Mouse (Mus musculus): Measurements from ENCODE around the gene Bmpr1b. TPM values are rescaled to one million over a fixed set of nuclear protein-coding genes. Genes with fewer than 3 reads are reported as not detected.

Gene Bmpr1b
- polyA plus RNA-seq, 1 experiment = 0.25 TPM

DNA sequence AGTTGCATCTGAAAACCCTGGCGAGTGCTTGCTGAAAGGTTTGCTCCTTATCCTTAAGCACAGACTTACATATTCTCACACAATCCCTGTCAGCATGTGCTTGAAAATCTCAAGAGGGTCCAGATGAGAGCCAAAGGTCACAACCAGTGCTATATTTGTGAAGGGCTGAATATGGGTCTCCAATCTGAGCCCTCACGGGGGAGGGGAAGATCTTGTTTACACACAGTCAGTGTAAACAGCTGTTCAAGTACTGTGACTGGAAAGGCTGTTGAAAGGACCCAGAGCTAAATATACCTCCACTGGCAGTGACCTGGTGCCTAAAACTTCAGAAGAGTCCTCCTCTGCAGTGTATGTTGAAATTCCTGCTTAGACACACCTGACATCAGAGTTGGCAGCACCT lies 43.7 kb downstream of the Bmpr1b start:
- no peak overlapping the region for H3K9ac ChIP-seq (ENCODE audit: low read depth, poor library complexity, severe bottlenecking)

DNA sequence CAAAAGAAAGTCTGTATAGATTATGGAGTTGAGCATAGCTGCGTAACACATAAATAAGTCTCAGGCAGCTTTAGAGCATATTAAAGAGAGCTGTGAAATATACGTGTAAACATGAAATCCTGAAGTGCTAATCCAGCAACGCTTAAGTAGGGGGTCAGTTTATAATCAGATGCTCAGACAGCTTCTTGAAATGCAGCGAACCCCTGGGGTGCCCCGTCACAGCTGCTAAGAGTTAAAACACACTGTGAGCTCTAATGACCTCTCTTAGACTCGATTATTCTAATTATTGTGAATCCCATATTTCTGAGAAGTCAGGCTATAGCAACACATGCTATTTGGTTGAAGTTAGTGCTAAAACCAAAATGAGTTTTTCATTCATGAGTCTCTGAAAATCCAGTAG lies 45.0 kb downstream of the Bmpr1b start:
- no peak overlapping the region for H3K9ac ChIP-seq (ENCODE audit: low read depth, poor library complexity, severe bottlenecking)
- no peaks in the 10 kb centered on the region for H3K4me1 ChIP-seq (ENCODE audit: control insufficient read depth, insufficient read depth, low read length)
- H3K36me3 ChIP-seq (ENCODE audit: control insufficient read depth, insufficient read depth, low read length, poor library complexity, severe bottlenecking) = no peaks in the 10 kb centered on the region
- no peaks in the 10 kb centered on the region for H3K9me3 ChIP-seq (replicated peaks; ENCODE audit: control insufficient read depth, insufficient read depth, low read length, poor library complexity, severe bottlenecking)
- H3K27me3 ChIP-seq (ENCODE audit: control insufficient read depth, insufficient read depth, low read length, poor library complexity, severe bottlenecking) = no peaks in the 10 kb centered on the region; the same call in 1 of the 2 replicates
- no peak overlapping the region for H3K27ac ChIP-seq (ENCODE audit: insufficient read depth, low read length)
- TF ChIP-seq POLR2A (IDR thresholded peaks at IDR 0.05; ENCODE audit: insufficient read depth, low read length) (no peak), EP300 (IDR thresholded peaks at IDR 0.05; ENCODE audit: insufficient read depth, low read depth, low read length) (no peak), CTCF (IDR thresholded peaks at IDR 0.05; ENCODE audit: low read depth, low read length) (no peak)
- H3K4me3 ChIP-seq (ENCODE audit: low read depth, low read length) = no peak overlapping the region

More for the DNA sequence above, 43.7 kb downstream of the Bmpr1b start:
- TF ChIP-seq CTCF (IDR thresholded peaks at IDR 0.05; ENCODE audit: low read depth, low read length) (no peak), EP300 (IDR thresholded peaks at IDR 0.05; ENCODE audit: insufficient read depth, low read depth, low read length) (no peak), POLR2A (IDR thresholded peaks at IDR 0.05; ENCODE audit: insufficient read depth, low read length) (no peak)
- no peak overlapping the region for H3K27ac ChIP-seq (ENCODE audit: insufficient read depth, low read length)
- H3K4me3 ChIP-seq (ENCODE audit: low read depth, low read length) = no peak overlapping the region
- H3K4me1 ChIP-seq (ENCODE audit: control insufficient read depth, insufficient read depth, low read length) = no peaks in the 10 kb centered on the region
- H3K27me3 ChIP-seq (ENCODE audit: control insufficient read depth, insufficient read depth, low read length, poor library complexity, severe bottlenecking) = no peaks in the 10 kb centered on the region; the same call in 1 of the 2 replicates
- no peaks in the 10 kb centered on the region for H3K9me3 ChIP-seq (replicated peaks; ENCODE audit: control insufficient read depth, insufficient read depth, low read length, poor library complexity, severe bottlenecking)
- no peaks in the 10 kb centered on the region for H3K36me3 ChIP-seq (ENCODE audit: control insufficient read depth, insufficient read depth, low read length, poor library complexity, severe bottlenecking)

GRCm38 (mm10) chr3:142122376-142122775 lies 46.8 kb downstream of the Bmpr1b start:
- H3K9ac ChIP-seq (ENCODE audit: low read depth, poor library complexity, severe bottlenecking) = no peak overlapping the region
- H3K36me3 ChIP-seq (ENCODE audit: control insufficient read depth, insufficient read depth, low read length, poor library complexity, severe bottlenecking) = no peaks in the 10 kb centered on the region
- no peaks in the 10 kb centered on the region for H3K4me1 ChIP-seq (ENCODE audit: control insufficient read depth, insufficient read depth, low read length)
- H3K27me3 ChIP-seq (ENCODE audit: control insufficient read depth, insufficient read depth, low read length, poor library complexity, severe bottlenecking) = no peaks in the 10 kb centered on the region; the same call in 1 of the 2 replicates
- no peak overlapping the region for H3K4me3 ChIP-seq (ENCODE audit: low read depth, low read length)
- H3K27ac ChIP-seq (ENCODE audit: insufficient read depth, low read length) = no peak overlapping the region
- no peak for TF ChIP-seq EP300 (IDR thresholded peaks at IDR 0.05; ENCODE audit: insufficient read depth, low read depth, low read length)
- TF ChIP-seq CTCF (IDR thresholded peaks at IDR 0.05; ENCODE audit: low read depth, low read length) = no peak
- TF ChIP-seq POLR2A (IDR thresholded peaks at IDR 0.05; ENCODE audit: insufficient read depth, low read length) = no peak
- H3K9me3 ChIP-seq (replicated peaks; ENCODE audit: control insufficient read depth, insufficient read depth, low read length, poor library complexity, severe bottlenecking) = no peaks in the 10 kb centered on the region

DNA sequence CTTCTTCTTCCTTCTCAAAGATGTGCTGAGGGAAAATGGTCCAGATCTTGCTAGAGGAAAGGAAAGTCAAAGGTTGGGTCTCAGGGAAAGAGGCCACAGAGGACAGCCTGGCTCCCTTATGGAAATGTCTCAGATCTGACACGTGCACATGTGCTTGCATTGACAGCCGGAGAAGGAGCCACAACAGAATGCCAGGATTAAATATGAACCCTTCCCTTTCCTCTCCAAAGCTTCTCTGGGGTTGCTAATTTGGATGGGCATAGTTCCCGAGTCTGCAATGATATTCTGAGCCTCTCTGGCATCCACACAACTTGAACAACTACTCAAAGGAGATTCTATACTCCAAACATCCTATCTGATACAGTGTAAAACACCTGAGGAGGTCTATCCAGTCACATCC lies 48.4 kb downstream of the Bmpr1b start:
- TF ChIP-seq CTCF (IDR thresholded peaks at IDR 0.05; ENCODE audit: low read depth, low read length) (no peak), EP300 (IDR thresholded peaks at IDR 0.05; ENCODE audit: insufficient read depth, low read depth, low read length) (no peak), POLR2A (IDR thresholded peaks at IDR 0.05; ENCODE audit: insufficient read depth, low read length) (no peak)
- Histone ChIP-seq H3K4me1 (ENCODE audit: control insufficient read depth, insufficient read depth, low read length) (no peaks in the 10 kb centered on the region), H3K27ac (ENCODE audit: insufficient read depth, low read length) (no peak overlapping the region)

GRCm38 (mm10) chr3:142114762-142115316 lies 54.4 kb downstream of the Bmpr1b start:
- Histone ChIP-seq H3K27me3 (ENCODE audit: control insufficient read depth, insufficient read depth, low read length, poor library complexity, severe bottlenecking) (no peaks in the 10 kb centered on the region), H3K4me3 (ENCODE audit: low read depth, low read length) (no peak overlapping the region), H3K36me3 (ENCODE audit: control insufficient read depth, insufficient read depth, low read length, poor library complexity, severe bottlenecking) (no peaks in the 10 kb centered on the region), H3K4me1 (ENCODE audit: control insufficient read depth, insufficient read depth, low read length) (no peaks in the 10 kb centered on the region), H3K9ac (ENCODE audit: low read depth, poor library complexity, severe bottlenecking) (no peak overlapping the region), H3K9me3 (replicated peaks; ENCODE audit: control insufficient read depth, insufficient read depth, low read length, poor library complexity, severe bottlenecking) (no peaks in the 10 kb centered on the region), H3K27ac (ENCODE audit: insufficient read depth, low read length) (no peak overlapping the region)
- TF ChIP-seq EP300 (IDR thresholded peaks at IDR 0.05; ENCODE audit: insufficient read depth, low read depth, low read length) (no peak), POLR2A (IDR thresholded peaks at IDR 0.05; ENCODE audit: insufficient read depth, low read length) (no peak), CTCF (IDR thresholded peaks at IDR 0.05; ENCODE audit: low read depth, low read length) (no peak)

More for the DNA sequence above, 48.4 kb downstream of the Bmpr1b start:
- no peak overlapping the region for H3K4me3 ChIP-seq (ENCODE audit: low read depth, low read length)
- H3K36me3 ChIP-seq (ENCODE audit: control insufficient read depth, insufficient read depth, low read length, poor library complexity, severe bottlenecking) = no peaks in the 10 kb centered on the region
- H3K9ac ChIP-seq (ENCODE audit: low read depth, poor library complexity, severe bottlenecking) = no peak overlapping the region
- H3K9me3 ChIP-seq (replicated peaks; ENCODE audit: control insufficient read depth, insufficient read depth, low read length, poor library complexity, severe bottlenecking) = no peaks in the 10 kb centered on the region
- H3K27me3 ChIP-seq (ENCODE audit: control insufficient read depth, insufficient read depth, low read length, poor library complexity, severe bottlenecking) = no peaks in the 10 kb centered on the region; the same call in 1 of the 2 replicates

- Histone ChIP-seq H3K36me3 (ENCODE audit: control insufficient read depth, insufficient read depth, low read length, poor library complexity, severe bottlenecking) (no peaks in the 10 kb centered on the region), H3K9me3 (replicated peaks; ENCODE audit: control insufficient read depth, insufficient read depth, low read length, poor library complexity, severe bottlenecking) (no peaks in the 10 kb centered on the region), H3K4me1 (ENCODE audit: control insufficient read depth, insufficient read depth, low read length) (no peaks in the 10 kb centered on the region), H3K4me3 (ENCODE audit: low read depth, low read length) (no peak overlapping the region), H3K27me3 (ENCODE audit: control insufficient read depth, insufficient read depth, low read length, poor library complexity, severe bottlenecking) (no peaks in the 10 kb centered on the region), H3K9ac (ENCODE audit: low read depth, poor library complexity, severe bottlenecking) (no peak overlapping the region), H3K27ac (ENCODE audit: insufficient read depth, low read length) (no peak overlapping the region)
- TF ChIP-seq EP300 (IDR thresholded peaks at IDR 0.05; ENCODE audit: insufficient read depth, low read depth, low read length) (no peak), CTCF (IDR thresholded peaks at IDR 0.05; ENCODE audit: low read depth, low read length) (no peak), POLR2A (IDR thresholded peaks at IDR 0.05; ENCODE audit: insufficient read depth, low read length) (no peak)
Observed at GRCm38 (mm10) chr3:142114190-142114589, 55.0 kb downstream of the Bmpr1b start.

All from ES-Bruce4 (cell line).